Comparison of ENCODE assay signal across 9 mouse cellular contexts in the genomic region with DNA sequence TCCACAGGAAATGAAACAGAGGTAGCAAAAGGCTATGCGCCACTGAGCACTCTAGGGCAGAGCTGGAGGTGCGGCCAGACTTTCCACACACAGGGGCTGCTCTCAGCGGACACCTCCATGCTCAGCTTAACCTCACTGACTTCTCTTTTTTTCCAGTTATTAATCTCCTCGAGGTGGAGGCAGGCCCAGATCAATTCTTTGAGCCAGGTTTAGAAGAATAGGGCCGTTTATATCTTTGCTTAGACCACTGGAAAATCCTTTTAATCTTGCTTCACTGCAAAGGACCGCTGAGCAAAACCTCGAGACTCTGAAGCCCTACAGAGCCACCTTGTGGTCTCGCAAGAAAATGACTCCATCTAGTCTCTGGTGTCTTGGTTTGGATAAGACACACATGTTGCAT. TPM values are rescaled to one million over a fixed set of nuclear protein-coding genes. Genes with fewer than 3 reads are reported as not detected.
DNase-seq lines count a peak whose midpoint lies in the region; ATAC-seq lines count a peak whose summit lies in the region.
"Had no signal": no experiment of that assay in that cellular context is flagged by ENCODE, and none has a peak within 500 bp of the region (broad histone marks: within the 10 kb centered on the region; RNA-seq: fewer than 3 reads in every experiment).

No protein-coding gene starts in this region.

- H3K4me1 ChIP-seq in heart, embryonic 14.5 days (ENCODE audit: control insufficient read depth in 2 of 2, insufficient read depth in 2 of 2, low read length in 2 of 2) = no peaks in the 10 kb centered on the region; a peak in 1 of 4 replicates
- peaks cover 8% of the 10 kb centered on the region; the same call in 1 of the 2 replicates for H3K4me1 ChIP-seq in lung, embryonic 15.5 days

- H3K4me2 ChIP-seq in heart, embryonic 14.5 days (ENCODE audit: low read length) = peak overlapping the region; percentile 35
- H3K4me2 ChIP-seq in lung, embryonic 15.5 days = peak overlapping the region; percentile 40

- ATAC-seq in heart, embryonic 14.5 days (ENCODE audit: insufficient number of reproducible peaks, insufficient read depth, low FRiP score, low read depth) = no peak
- ATAC-seq in lung, embryonic 15.5 days (ENCODE audit: borderline replicate concordance, extremely low read depth, low FRiP score, low TSS enrichment) = peak; percentile 51; the same call in 1 of the 2 replicates

- H3K36me3 ChIP-seq in heart, embryonic 14.5 days (ENCODE audit: control insufficient read depth, insufficient read depth, low read length) = no peaks in the 10 kb centered on the region
- no peaks in the 10 kb centered on the region for H3K36me3 ChIP-seq in lung, embryonic 15.5 days

- H3K27me3 ChIP-seq in heart, embryonic 14.5 days (ENCODE audit: control insufficient read depth, insufficient read depth, low read length) = no peaks in the 10 kb centered on the region
- no peaks in the 10 kb centered on the region for H3K27me3 ChIP-seq in lung, embryonic 15.5 days

- 3% methylated on average over 8 of the region's 8 CpGs for WGBS in heart, embryonic 14.5 days
- 7% methylated on average over 8 of the region's 8 CpGs for WGBS in lung, embryonic 15.5 days

- peak; percentile 10 for DNase-seq in ovary, adult 18-20 months (ENCODE audit: low spot score)
- DNase-seq in ovary, postnatal 10 days (ENCODE audit: low spot score) = no peak
- DNase-seq in embryo, embryonic 10 days (ENCODE audit: low spot score) = peak; percentile 80
- DNase-seq in kidney, postnatal 14 days = peak; percentile 44
- peak; percentile 87 for DNase-seq in retina, embryonic 14.5 days (ENCODE audit: low spot score)
- DNase-seq in spleen, postnatal 4 days (ENCODE audit: low spot score in 2 of 2) = no peak

- H3K9me3 ChIP-seq in heart, embryonic 14.5 days (ENCODE audit: control insufficient read depth, low read length) = no peaks in the 10 kb centered on the region
- no peaks in the 10 kb centered on the region for H3K9me3 ChIP-seq in lung, embryonic 15.5 days
- H3K9me3 ChIP-seq: megakaryocyte, embryonic 14.5 days had no signal

- H3K4me3 ChIP-seq in heart, embryonic 14.5 days (ENCODE audit: control insufficient read depth in 1 of 2, insufficient read depth in 1 of 2, low read depth in 1 of 2, low read length in 2 of 2) = peak overlapping the region in 1 of 2 experiments; percentile 26; a peak in 2 of 4 replicates
- no peak overlapping the region for H3K4me3 ChIP-seq in lung, embryonic 15.5 days
- H3K4me3 ChIP-seq: megakaryocyte, embryonic 14.5 days had no signal

- no peak overlapping the region for H3K27ac ChIP-seq in heart, embryonic 14.5 days (replicated peaks in 1 of 2; ENCODE audit: control insufficient read depth in 1 of 2, insufficient read depth in 1 of 2, low read depth in 2 of 2, low read length in 2 of 2)
- no peak overlapping the region for H3K27ac ChIP-seq in lung, embryonic 15.5 days

- H3K9ac ChIP-seq in heart, embryonic 14.5 days (ENCODE audit: low read length) = no peak overlapping the region
- no peak overlapping the region for H3K9ac ChIP-seq in lung, embryonic 15.5 days

RNA-seq across cellular contexts. Expression of a gene that starts 15.8 kb away (rescaled TPM):
- 2.9 and 3.1 TPM in 2 replicates for polyA plus RNA-seq in heart, embryonic 14.5 days (2014; fragmentation: Nextera tagmentation; extraction: Ambion mirVana)
- 8.7 and 9.7 TPM in 2 replicates for polyA plus RNA-seq in lung, embryonic 15.5 days (2015; fragmentation: Nextera tagmentation; extraction: Ambion mirVana)

Comparison
In these comparisons a context has a peak if more than half of its experiments do, and no peak if none do; other contexts are left out.
1. DNase-seq: peak in ovary, adult 18-20 months (single experiment), embryo, embryonic 10 days (single experiment), kidney, postnatal 14 days (single experiment) and retina, embryonic 14.5 days (single experiment); none in ovary, postnatal 10 days (single experiment) and spleen, postnatal 4 days (0 of 2).